Mouse (Mus musculus): ENCODE measurements around the gene Anks6.

- TF ChIP-seq CHD2 (IDR thresholded peaks at IDR 0.05; ENCODE audit: low read depth, low read length) (no peak), ZC3H11A (IDR thresholded peaks at IDR 0.05; ENCODE audit: borderline replicate concordance, low read depth, low read length) (no peak), MAFK (IDR thresholded peaks at IDR 0.05; ENCODE audit: insufficient read depth, low read depth, low read length) (no peak), ZNF384 (IDR thresholded peaks at IDR 0.05; ENCODE audit: low read depth, low read length) (no peak), HCFC1 (IDR thresholded peaks at IDR 0.05; ENCODE audit: borderline replicate concordance, insufficient read depth, low read length) (no peak)
Observed at GRCm38 (mm10) chr4:46967981-46968380, 89.2 kb downstream of the Anks6 start.

Data from ES-E14 (cell line).